Mouse (Mus musculus): ENCODE data around the gene Stpg4.

- TF ChIP-seq CTCF (IDR thresholded peaks at IDR 0.05; ENCODE audit: borderline replicate concordance, insufficient read depth, low read length) (no peak), POLR2A (IDR thresholded peaks at IDR 0.05; ENCODE audit: low read depth, low read length) (no peak)
These were observed 50.0 kb downstream of the Stpg4 start for GRCm38 (mm10) chr17:87377536-87377935.
